Mouse (Mus musculus): ENCODE data around the gene Inpp5b. TPM values are rescaled to one million over a fixed set of nuclear protein-coding genes. Genes with fewer than 3 reads are reported as not detected.

Gene Inpp5b
- 29.7 and 37.7 TPM in 2 replicates for polyA plus RNA-seq (2012; rRNA removed)

GRCm38 (mm10) chr4:124741376-124742343, at the start of gene Inpp5b:
TSS of gene Inpp5b (plus strand) at chr4:124741850.

GRCm38 (mm10) chr4:124693135-124693894, 48.3 kb upstream of the Inpp5b start, which contains the start of gene Utp11:
TSS of gene Utp11 (minus strand) at chr4:124693600.

GRCm38 (mm10) chr4:124700248-124700971, 41.2 kb upstream of the Inpp5b start, which contains the start of gene Fhl3:
TSS of gene Fhl3 (plus strand) at chr4:124700701.

GRCm38 (mm10) chr4:124714545-124715481, 26.8 kb upstream of the Inpp5b start, which contains the start of gene Sf3a3:
TSS of gene Sf3a3 (plus strand) at chr4:124714776.

GRCm38 (mm10) chr4:124801552-124802308, 60.1 kb downstream of the Inpp5b start, which contains the start of gene Mtf1:
TSS of gene Mtf1 (plus strand) at chr4:124802104.

GRCm38 (mm10) chr4:124850261-124850913, 108.7 kb downstream of the Inpp5b start, which contains the start of gene Yrdc:
TSS of gene Yrdc (plus strand) at chr4:124850679.

Other genes starting within 250 kb of the Inpp5b start
- gene 3100002H09Rik, start 131.0 kb upstream of the Inpp5b start, polyA plus RNA-seq (2012; rRNA removed), result not detected in 2 replicates
- 0.01 TPM in 2 replicates for gene Pou3f1, start 85.0 kb upstream of the Inpp5b start, polyA plus RNA-seq (2012; rRNA removed)
- 18.1 and 18.4 TPM in 2 replicates for gene Utp11, start 48.2 kb upstream of the Inpp5b start, polyA plus RNA-seq (2012; rRNA removed)
- 2.5 and 3.4 TPM in 2 replicates for gene Fhl3, start 41.1 kb upstream of the Inpp5b start, polyA plus RNA-seq (2012; rRNA removed)
- gene Sf3a3, start 27.1 kb upstream of the Inpp5b start, polyA plus RNA-seq (2012; rRNA removed), result 46.1 and 50.2 TPM in 2 replicates
- gene Mtf1, start 60.3 kb downstream of the Inpp5b start, polyA plus RNA-seq (2012; rRNA removed), result 8.3 and 9.0 TPM in 2 replicates
- 19.6 and 27.2 TPM in 2 replicates for gene Yrdc, start 108.8 kb downstream of the Inpp5b start, polyA plus RNA-seq (2012; rRNA removed)
- 9.4 and 10.3 TPM in 2 replicates for gene 1110065P20Rik, start 109.3 kb downstream of the Inpp5b start, polyA plus RNA-seq (2012; rRNA removed)
- gene Maneal, start 120.3 kb downstream of the Inpp5b start, polyA plus RNA-seq (2012; rRNA removed), result 0.01 and 0.03 TPM in 2 replicates
- 0.01 TPM in 1 of 2 replicates, not detected in the other for gene Epha10, start 139.0 kb downstream of the Inpp5b start, polyA plus RNA-seq (2012; rRNA removed)
- 5.5 and 7.0 TPM in 2 replicates for gene 9930104L06Rik, start 195.2 kb downstream of the Inpp5b start, polyA plus RNA-seq (2012; rRNA removed)
- 62.8 and 68.2 TPM in 2 replicates for gene Cdca8, start 197.5 kb downstream of the Inpp5b start, polyA plus RNA-seq (2012; rRNA removed)
- 0.75 and 0.92 TPM in 2 replicates for gene Rspo1, start 244.6 kb downstream of the Inpp5b start, polyA plus RNA-seq (2012; rRNA removed)

Measured in liver, embryonic 14 days (tissue).